Mouse (Mus musculus) hindbrain, embryonic 15.5 days (tissue): ENCODE measurements around the gene Ssbp1. TPM values are rescaled to one million over a fixed set of nuclear protein-coding genes. Genes with fewer than 3 reads are reported as not detected.
A peak's percentile ranks its signal among the peaks of the same experiment; 100 is the strongest.

ENCODE experiments used
- ATAC-seq: fragments of 200-750 bp; cut with Nextera tagmentation; 2 replicates; pipeline ENCODE4 v1.8.0; 2017; ENCODE audit warnings: low read depth, moderate number of reproducible peaks, moderate TSS enrichment; ENCODE audit not compliant: low FRiP score
- H3K27ac ChIP-seq: fragments of 300-500 bp; sonication (generic); replicated peaks from 2 replicates; pipeline ENCODE4 v1.5.1; 2015; ENCODE audit warnings: mild to moderate bottlenecking, inconsistent platforms
- H3K27me3 ChIP-seq: fragments of 300-500 bp; sonication (generic); 2 replicates; pipeline ENCODE4 v1.6.1; 2015; ENCODE audit warnings: control low read depth, inconsistent platforms
- H3K36me3 ChIP-seq: fragments of 300-500 bp; sonication (generic); 2 replicates; pipeline ENCODE4 v1.6.1; 2015; ENCODE audit warnings: control low read depth, inconsistent platforms
- H3K4me1 ChIP-seq: fragments of 300-500 bp; sonication (generic); replicated peaks from 2 replicates; pipeline ENCODE4 v1.6.1; 2015; ENCODE audit warnings: control low read depth, inconsistent platforms
- H3K4me2 ChIP-seq: fragments of 300-500 bp; sonication (generic); 2 replicates; pipeline ENCODE4 v1.6.1; 2015; ENCODE audit warnings: moderate library complexity, mild to moderate bottlenecking, inconsistent platforms
- H3K4me3 ChIP-seq: fragments of 300-500 bp; sonication (generic); 2 replicates; pipeline ENCODE4 v1.5.1; 2015; ENCODE audit warnings: mild to moderate bottlenecking, inconsistent platforms
- H3K9ac ChIP-seq: fragments of 300-500 bp; sonication (generic); 2 replicates; pipeline ENCODE4 v1.6.1; 2015; ENCODE audit warnings: inconsistent platforms
- H3K9me3 ChIP-seq: fragments of 300-500 bp; sonication (generic); 2 replicates; pipeline ENCODE4 v1.6.1; 2016; ENCODE audit warnings: control low read depth, inconsistent platforms
- WGBS: fragments of 180-500 bp; shearing (Covaris S2); methylation state at CpG from one replicate; pipeline ENCODE4 v1.1.7; 2015; 5-methylcytosine and 5-hydroxymethylcytosine counted together
- polyA plus RNA-seq: library from polyadenylated mRNA; unstranded; fragments of >200 nt; fragmentation: Nextera tagmentation; extraction: Ambion mirVana; gene quantifications from 2 replicates; pipeline ENCODE4 v1.2.1, GENCODE M21; 2015

The Ssbp1 gene
- polyA plus RNA-seq, 1 experiment from 2014 or later: 96.6 TPM

- Histone ChIP-seq H3K27ac (peak overlapping the region; percentile 91), H3K4me1 (peaks cover 40% of the 10 kb centered on the region), H3K4me3 (peak overlapping the region; percentile 94), H3K9me3 (no peaks in the 10 kb centered on the region), H3K27me3 (0 out of 2 replicates have a peak, but pooled peaks cover 7% of the 10 kb centered on the region), H3K9ac (peak overlapping the region; percentile 83), H3K4me2 (peak overlapping the region; percentile 75), H3K36me3 (no peaks in the 10 kb centered on the region)
- WGBS: 1% methylated on average over 65 of the region's 72 CpGs
- peak; percentile 72 for ATAC-seq
Observed at GRCm38 (mm10) chr6:40435151-40436046, 35.8 kb upstream of the Ssbp1 start.

DNA sequence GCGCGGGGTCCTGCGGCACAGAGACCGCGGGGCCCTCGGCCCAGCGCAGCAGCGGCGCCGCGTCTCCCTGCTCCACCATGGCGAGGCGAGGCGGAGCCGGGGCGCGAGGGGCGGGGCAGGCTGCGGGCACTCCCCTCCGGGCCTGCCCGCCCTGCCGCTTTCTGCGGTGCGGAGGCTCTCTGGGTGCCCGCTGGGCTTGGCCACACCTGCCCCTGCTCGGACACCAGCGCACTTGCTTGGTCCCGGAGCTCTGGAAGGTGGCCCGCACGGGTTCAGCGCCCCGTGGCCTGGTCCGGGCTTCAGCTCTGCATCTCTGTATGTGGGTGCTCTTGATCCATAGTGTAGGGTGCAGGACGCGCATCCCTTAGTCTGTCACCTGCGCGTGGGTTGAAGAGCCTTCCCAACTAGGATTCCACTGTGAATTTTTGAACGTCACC, 35.1 kb upstream of the Ssbp1 start, which contains the start of gene E330009J07Rik:
Gene E330009J07Rik, minus strand, starts transcription at position 89 of the 437 bp plus-strand sequence.
- WGBS: under 1% methylated on average over 38 of the region's 38 CpGs
- Histone ChIP-seq H3K36me3 (no peaks in the 10 kb centered on the region), H3K4me2 (peak within 1 kb of the TSS; percentile 75), H3K27ac (peak within 1 kb of the TSS; percentile 91), H3K4me3 (peak within 1 kb of the TSS; percentile 94), H3K4me1 (peaks cover 34% of the 10 kb centered on the region), H3K27me3 (0 out of 2 replicates have a peak, but pooled peaks cover 7% of the 10 kb centered on the region), H3K9me3 (no peaks in the 10 kb centered on the region), H3K9ac (peak within 1 kb of the TSS; percentile 83)
- ATAC-seq: peak; percentile 89

DNA sequence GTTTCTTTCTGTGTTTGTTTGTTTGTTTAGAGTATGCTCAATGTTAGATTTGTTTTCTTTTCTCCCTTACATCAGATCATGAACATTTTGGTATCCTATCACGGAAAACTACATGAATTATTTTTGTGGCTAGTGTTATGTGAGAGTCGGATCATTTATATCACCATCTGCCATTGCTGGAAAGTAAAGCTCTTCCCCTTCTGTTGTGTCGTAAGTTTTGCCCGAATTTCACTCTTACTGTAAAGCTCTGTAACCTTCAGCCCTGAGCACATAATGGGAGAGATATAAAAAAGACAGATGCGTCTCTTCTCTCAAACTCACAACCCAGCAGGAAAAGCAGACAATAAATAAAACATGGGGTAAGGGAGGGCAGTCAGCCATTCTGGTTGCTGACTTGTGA, 32.2 kb upstream of the Ssbp1 start, which contains the start of gene Wee2:
Gene Wee2, plus strand, starts transcription at position 153 of the 400 bp plus-strand sequence.
- 76% methylated on average over 5 of the region's 5 CpGs for WGBS
- H3K4me3 ChIP-seq: no peak within 1 kb of the TSS
- H3K9me3 ChIP-seq: no peaks in the 10 kb centered on the region
- no peak within 1 kb of the TSS for H3K9ac ChIP-seq
- 0 out of 2 replicates have a peak, but pooled peaks cover 7% of the 10 kb centered on the region for H3K27me3 ChIP-seq
- H3K4me1 ChIP-seq: peaks cover 16% of the 10 kb centered on the region
- H3K36me3 ChIP-seq: no peaks in the 10 kb centered on the region
- no peak within 1 kb of the TSS for H3K27ac ChIP-seq
- ATAC-seq: no peak
- H3K4me2 ChIP-seq: no peak within 1 kb of the TSS

DNA sequence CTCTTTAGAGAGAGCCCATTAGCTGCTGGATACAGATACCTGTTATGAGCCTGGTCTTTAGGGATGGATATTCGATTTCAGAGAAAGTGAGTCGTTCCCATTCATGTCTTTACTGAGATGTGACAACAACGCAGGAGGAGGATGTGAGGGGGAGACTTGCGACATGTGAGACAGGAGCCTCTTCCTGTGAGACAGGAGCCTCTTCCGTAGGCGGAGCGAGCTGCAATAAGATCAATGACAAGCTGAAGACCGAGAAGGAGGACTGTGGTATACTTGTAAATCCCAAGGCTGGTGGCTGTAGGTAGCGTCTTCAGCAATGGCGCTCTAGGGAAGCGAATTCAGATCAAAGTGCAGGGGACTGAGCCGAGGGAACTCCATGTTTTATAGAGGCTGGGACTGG, 31.4 kb upstream of the Ssbp1 start:
- Histone ChIP-seq H3K36me3 (no peaks in the 10 kb centered on the region), H3K27ac (no peak overlapping the region), H3K9me3 (no peaks in the 10 kb centered on the region), H3K4me1 (peaks cover 8% of the 10 kb centered on the region), H3K9ac (no peak overlapping the region), H3K4me3 (no peak overlapping the region), H3K27me3 (0 out of 2 replicates have a peak, but pooled peaks cover 7% of the 10 kb centered on the region), H3K4me2 (no peak overlapping the region)
- 54% methylated on average over 12 of the region's 12 CpGs for WGBS
- ATAC-seq: no peak

DNA sequence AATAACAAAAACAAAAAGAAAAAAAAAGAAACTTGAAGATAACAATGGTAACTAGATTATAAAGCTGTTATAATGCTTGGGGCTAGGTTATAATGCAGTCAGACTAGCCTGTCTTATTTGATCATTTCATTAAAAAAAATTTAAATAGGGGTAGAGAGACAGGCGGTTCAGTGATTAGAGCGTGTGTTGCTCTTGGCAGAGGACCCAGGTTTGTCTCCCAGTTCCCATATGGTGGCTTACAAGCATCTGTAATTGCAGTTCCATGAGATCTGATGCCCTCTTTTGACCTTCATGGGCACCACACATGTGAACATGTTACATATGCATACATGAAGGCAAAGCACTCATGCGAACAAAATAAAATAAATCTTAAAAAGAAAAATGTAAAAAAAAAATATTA, 29.9 kb upstream of the Ssbp1 start:
- Histone ChIP-seq H3K4me2 (no peak overlapping the region), H3K27ac (no peak overlapping the region), H3K27me3 (0 out of 2 replicates have a peak, but pooled peaks cover 7% of the 10 kb centered on the region), H3K4me1 (peaks cover 4% of the 10 kb centered on the region; the same call in 1 of the 2 replicates), H3K4me3 (no peak overlapping the region), H3K9ac (no peak overlapping the region), H3K9me3 (no peaks in the 10 kb centered on the region), H3K36me3 (no peaks in the 10 kb centered on the region)
- no peak for ATAC-seq
- WGBS: 62% methylated on average over 3 of the region's 3 CpGs

DNA sequence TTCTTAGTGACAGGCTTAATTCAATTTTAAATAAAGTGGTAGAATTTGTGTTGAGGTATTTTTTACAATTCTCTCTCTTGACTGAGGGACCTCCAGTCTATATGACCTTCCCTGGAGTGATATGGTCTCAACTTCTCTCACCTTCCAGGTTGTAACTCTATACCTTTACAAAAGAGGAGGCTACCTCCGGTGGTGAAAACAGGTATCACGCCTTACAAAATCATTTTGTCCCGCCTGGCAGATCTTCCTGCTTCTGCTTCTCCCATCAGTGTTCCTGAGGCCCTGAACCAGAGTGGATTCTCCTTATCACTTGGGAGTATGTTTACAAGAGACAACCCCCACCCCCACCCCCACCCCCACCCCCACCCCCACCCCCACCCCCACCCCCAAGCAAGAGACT, 29.4 kb upstream of the Ssbp1 start:
- no peaks in the 10 kb centered on the region for H3K9me3 ChIP-seq
- no peaks in the 10 kb centered on the region for H3K4me1 ChIP-seq
- H3K27ac ChIP-seq: no peak overlapping the region
- no peak overlapping the region for H3K4me2 ChIP-seq
- WGBS: 51% methylated on average over 3 of the region's 3 CpGs
- no peak overlapping the region for H3K4me3 ChIP-seq
- H3K27me3 ChIP-seq: 0 out of 2 replicates have a peak, but pooled peaks cover 7% of the 10 kb centered on the region
- H3K9ac ChIP-seq: no peak overlapping the region
- ATAC-seq: no peak
- no peaks in the 10 kb centered on the region for H3K36me3 ChIP-seq

GRCm38 (mm10) chr6:40443281-40443928, 27.7 kb upstream of the Ssbp1 start:
- ATAC-seq: no peak
- no peaks in the 10 kb centered on the region for H3K36me3 ChIP-seq
- 0 out of 2 replicates have a peak, but pooled peaks cover 5% of the 10 kb centered on the region for H3K27me3 ChIP-seq
- H3K9me3 ChIP-seq: no peaks in the 10 kb centered on the region
- H3K4me3 ChIP-seq: no peak overlapping the region
- no peak overlapping the region for H3K27ac ChIP-seq
- H3K4me1 ChIP-seq: no peaks in the 10 kb centered on the region
- H3K9ac ChIP-seq: no peak overlapping the region
- no peak overlapping the region for H3K4me2 ChIP-seq
- 42% methylated on average over 10 of the region's 10 CpGs for WGBS

DNA sequence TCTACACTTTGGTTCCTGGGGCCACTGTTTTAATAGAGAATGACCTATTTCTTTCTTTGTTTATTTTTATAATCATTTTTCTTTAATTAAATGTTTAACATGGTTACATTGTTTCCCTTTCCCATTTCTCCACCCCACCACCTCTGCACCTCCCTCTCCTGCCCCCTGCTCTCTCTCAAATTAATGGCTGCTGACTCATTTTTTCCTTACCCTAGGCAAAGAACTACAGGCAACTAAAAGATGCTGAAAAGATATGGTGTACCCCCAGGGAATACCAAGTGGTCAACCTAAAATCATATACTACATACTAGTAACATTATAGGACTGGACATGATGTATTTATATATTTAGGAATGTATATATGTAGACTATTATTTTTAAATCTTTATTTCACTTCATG, 22.5 kb upstream of the Ssbp1 start:
- Histone ChIP-seq H3K4me2 (no peak overlapping the region), H3K9ac (no peak overlapping the region), H3K9me3 (no peaks in the 10 kb centered on the region), H3K27me3 (no peaks in the 10 kb centered on the region), H3K4me1 (no peaks in the 10 kb centered on the region), H3K4me3 (no peak overlapping the region), H3K27ac (no peak overlapping the region), H3K36me3 (no peaks in the 10 kb centered on the region)
- no peak for ATAC-seq

- 26% methylated on average over 7 of the region's 7 CpGs for WGBS
Observed at GRCm38 (mm10) chr6:40454436-40455041, 16.6 kb upstream of the Ssbp1 start.

GRCm38 (mm10) chr6:40465710-40466109, 5.4 kb upstream of the Ssbp1 start:
- Histone ChIP-seq H3K4me1 (0 out of 2 replicates have a peak, but pooled peaks cover under 1% of the 10 kb centered on the region), H3K9me3 (no peaks in the 10 kb centered on the region), H3K27ac (no peak overlapping the region), H3K4me2 (no peak overlapping the region), H3K4me3 (no peak overlapping the region), H3K27me3 (no peaks in the 10 kb centered on the region), H3K9ac (no peak overlapping the region), H3K36me3 (no peaks in the 10 kb centered on the region)
- WGBS: 52% methylated on average over 6 of the region's 6 CpGs
- ATAC-seq: no peak

More at GRCm38 (mm10) chr6:40454436-40455041, 16.6 kb upstream of the Ssbp1 start:
- Histone ChIP-seq H3K4me2 (no peak overlapping the region), H3K9me3 (no peaks in the 10 kb centered on the region), H3K27me3 (no peaks in the 10 kb centered on the region), H3K4me1 (no peaks in the 10 kb centered on the region), H3K9ac (no peak overlapping the region), H3K27ac (no peak overlapping the region), H3K4me3 (no peak overlapping the region), H3K36me3 (no peaks in the 10 kb centered on the region)
- no peak for ATAC-seq

DNA sequence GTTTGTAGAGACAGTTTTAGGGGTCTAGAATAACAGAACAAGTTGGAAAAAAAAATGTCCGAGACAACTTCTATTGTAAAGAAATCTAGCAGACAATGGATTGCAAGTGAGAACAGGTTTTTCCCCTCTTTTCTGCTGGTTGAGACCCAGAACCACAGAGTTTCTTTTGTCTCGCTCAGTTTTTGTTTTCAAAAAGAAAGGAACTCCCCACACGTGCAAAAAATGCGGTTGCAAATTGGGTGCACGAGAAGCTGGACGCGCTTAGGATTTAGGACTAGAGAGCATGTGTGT, 513 bp downstream of the Ssbp1 start:
- under 1% methylated on average over 7 of the region's 7 CpGs for WGBS
- Histone ChIP-seq H3K36me3 (peaks cover 25% of the 10 kb centered on the region), H3K4me3 (peak overlapping the region; percentile 66), H3K9me3 (no peaks in the 10 kb centered on the region), H3K4me2 (peak overlapping the region; percentile 91), H3K9ac (peak overlapping the region; percentile 70), H3K27me3 (no peaks in the 10 kb centered on the region), H3K4me1 (peaks cover 20% of the 10 kb centered on the region), H3K27ac (peak overlapping the region; percentile 91)
- ATAC-seq: no peak

DNA sequence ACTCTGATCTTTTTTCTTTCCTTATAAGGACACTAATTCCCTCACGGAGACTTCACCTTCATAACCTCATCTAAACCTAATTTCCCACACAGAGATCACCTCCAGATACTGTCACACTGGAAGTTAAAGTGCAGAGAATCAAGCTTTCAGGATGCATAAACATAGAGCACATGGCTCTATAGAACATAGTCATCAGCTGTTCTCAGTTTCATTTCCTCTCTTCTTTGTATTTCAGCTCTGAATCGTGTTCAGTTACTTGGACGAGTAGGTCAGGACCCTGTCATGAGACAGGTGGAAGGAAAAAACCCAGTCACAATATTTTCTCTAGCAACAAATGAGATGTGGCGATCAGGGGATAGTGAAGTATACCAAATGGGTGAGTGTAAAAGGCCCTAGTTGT, 5.0 kb downstream of the Ssbp1 start:
- no peak overlapping the region for H3K4me2 ChIP-seq
- H3K9me3 ChIP-seq: no peaks in the 10 kb centered on the region
- no peak overlapping the region for H3K4me3 ChIP-seq
- no peak for ATAC-seq
- WGBS: 88% methylated on average over 4 of the region's 4 CpGs
- peaks cover 18% of the 10 kb centered on the region for H3K4me1 ChIP-seq
- no peak overlapping the region for H3K27ac ChIP-seq
- no peak overlapping the region for H3K9ac ChIP-seq
- H3K36me3 ChIP-seq: peaks cover 43% of the 10 kb centered on the region
- no peaks in the 10 kb centered on the region for H3K27me3 ChIP-seq
